Mouse (Mus musculus) liver, embryonic 14.5 days (tissue): ENCODE data around the gene Baiap2l1.

ENCODE experiments used
- CTCF ChIP-seq: IDR thresholded peaks from 2 replicates; pipeline ENCODE4 v1.5.1; 2016; ENCODE audit warnings: antibody characterized with exemption, low read depth, control low read depth
- EP300 ChIP-seq: IDR thresholded peaks from 2 replicates; pipeline ENCODE4 v1.6.1; 2016; ENCODE audit warnings: antibody characterized with exemption, low read depth

GRCm38 (mm10) chr5:144359886-144360285 lies 2.0 kb upstream of the Baiap2l1 start:
- TF ChIP-seq CTCF (no peak), EP300 (no peak)
